10 mouse cellular contexts compared by ENCODE assay signal in the genomic region with DNA sequence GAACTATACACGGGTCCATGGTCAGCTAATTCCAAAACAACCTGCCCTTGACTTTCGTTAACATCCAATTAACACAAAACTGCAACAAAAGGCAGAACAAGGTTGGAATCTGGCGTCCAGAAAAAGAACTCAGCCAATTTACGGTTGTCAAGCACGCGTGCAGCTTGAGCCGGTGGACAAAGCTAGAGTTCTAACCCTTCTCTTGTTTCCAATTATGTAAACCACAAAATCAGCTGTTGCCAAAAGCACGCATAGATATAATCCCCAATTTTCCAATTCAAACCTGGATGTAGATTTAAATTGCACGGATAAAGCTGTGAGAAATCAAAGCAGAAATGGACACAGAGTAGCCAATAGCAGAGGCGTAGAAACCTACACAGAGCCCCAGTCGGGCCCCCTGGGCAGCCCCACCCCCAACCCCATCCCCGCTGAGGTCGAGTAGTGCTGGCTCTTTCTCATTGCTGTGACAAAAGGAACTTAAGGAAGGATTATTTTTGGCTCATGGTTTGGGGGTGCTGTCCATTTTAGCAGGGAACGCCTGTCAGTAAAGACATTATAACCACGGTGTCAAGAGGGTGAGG.
A peak's percentile ranks its signal among the peaks of the same experiment; 100 is the strongest.
DNase-seq lines count a peak whose midpoint lies in the region; ATAC-seq and TF ChIP-seq lines count a peak whose summit lies in the region.
"Had no signal": no experiment of that assay in that cellular context is flagged by ENCODE, and none has a peak within 500 bp of the region (broad histone marks: within the 10 kb centered on the region; RNA-seq: fewer than 3 reads in every experiment).

No protein-coding gene starts in this region.

- TF ChIP-seq EP300 in liver, postnatal 0 days (IDR thresholded peaks at IDR 0.05; ENCODE audit: low read depth), result no peak

- no peak for TF ChIP-seq CTCF in liver, postnatal 0 days (IDR thresholded peaks at IDR 0.05; ENCODE audit: low read depth)

- H3K27ac ChIP-seq in liver, embryonic 12.5 days, result no peak overlapping the region
- no peak overlapping the region for H3K27ac ChIP-seq in liver, postnatal 0 days (ENCODE audit: low read depth)
- 0 out of 2 replicates have a peak overlapping the region, but pooled peaks have one; percentile 11 for H3K27ac ChIP-seq in embryonic facial prominence, embryonic 12.5 days
- no peak overlapping the region for H3K27ac ChIP-seq in forebrain, embryonic 14.5 days (ENCODE audit: low read depth, low read length)
- H3K27ac ChIP-seq in stomach, embryonic 14.5 days (ENCODE audit: low read length), result no peak overlapping the region

- H3K9me3 ChIP-seq in liver, embryonic 12.5 days (replicated peaks), result no peaks in the 10 kb centered on the region
- H3K9me3 ChIP-seq in liver, postnatal 0 days (ENCODE audit: low read length), result peaks cover 3% of the 10 kb centered on the region; the same call in 1 of the 2 replicates
- H3K9me3 ChIP-seq in embryonic facial prominence, embryonic 12.5 days, result peaks cover 6% of the 10 kb centered on the region
- H3K9me3 ChIP-seq in forebrain, embryonic 14.5 days (replicated peaks; ENCODE audit: control insufficient read depth, low read length), result peaks cover 5% of the 10 kb centered on the region; the same call in 1 of the 2 replicates
- H3K9me3 ChIP-seq in stomach, embryonic 14.5 days (ENCODE audit: control insufficient read depth, low read depth, low read length), result peaks cover 4% of the 10 kb centered on the region; the same call in 1 of the 2 replicates

- H3K36me3 ChIP-seq in liver, embryonic 12.5 days, result no peaks in the 10 kb centered on the region
- no peaks in the 10 kb centered on the region for H3K36me3 ChIP-seq in liver, postnatal 0 days (replicated peaks; ENCODE audit: insufficient read depth, low read length)
- no peaks in the 10 kb centered on the region for H3K36me3 ChIP-seq in embryonic facial prominence, embryonic 12.5 days
- H3K36me3 ChIP-seq in forebrain, embryonic 14.5 days (ENCODE audit: control insufficient read depth, insufficient read depth, low read length), result no peaks in the 10 kb centered on the region
- H3K36me3 ChIP-seq in stomach, embryonic 14.5 days (ENCODE audit: control insufficient read depth, insufficient read depth, low read length), result no peaks in the 10 kb centered on the region

- H3K27me3 ChIP-seq in liver, embryonic 12.5 days (replicated peaks), result peaks cover 20% of the 10 kb centered on the region; the same call in 1 of the 2 replicates
- no peaks in the 10 kb centered on the region for H3K27me3 ChIP-seq in liver, postnatal 0 days (ENCODE audit: insufficient read depth, low read length)
- H3K27me3 ChIP-seq in embryonic facial prominence, embryonic 12.5 days, result no peaks in the 10 kb centered on the region
- H3K27me3 ChIP-seq in forebrain, embryonic 14.5 days (replicated peaks; ENCODE audit: control insufficient read depth, insufficient read depth, low read length), result no peaks in the 10 kb centered on the region
- no peaks in the 10 kb centered on the region for H3K27me3 ChIP-seq in stomach, embryonic 14.5 days (ENCODE audit: control insufficient read depth, insufficient read depth, low read length)

- no peak overlapping the region for H3K4me3 ChIP-seq in liver, embryonic 12.5 days
- no peak overlapping the region for H3K4me3 ChIP-seq in liver, postnatal 0 days (ENCODE audit: low read depth, low read length)
- no peak overlapping the region for H3K4me3 ChIP-seq in embryonic facial prominence, embryonic 12.5 days
- H3K4me3 ChIP-seq in forebrain, embryonic 14.5 days (ENCODE audit: low read depth, low read length), result no peak overlapping the region
- no peak overlapping the region for H3K4me3 ChIP-seq in stomach, embryonic 14.5 days (ENCODE audit: low read depth, low read length)
- H3K4me3 ChIP-seq: heart, adult 2 months had no signal

- H3K9ac ChIP-seq in liver, embryonic 12.5 days, result no peak overlapping the region
- H3K9ac ChIP-seq in liver, postnatal 0 days (replicated peaks), result no peak overlapping the region
- no peak overlapping the region for H3K9ac ChIP-seq in embryonic facial prominence, embryonic 12.5 days
- no peak overlapping the region for H3K9ac ChIP-seq in forebrain, embryonic 14.5 days (ENCODE audit: low read length)
- no peak overlapping the region for H3K9ac ChIP-seq in stomach, embryonic 14.5 days (replicated peaks; ENCODE audit: low read depth, low read length)

- H3K4me1 ChIP-seq in liver, embryonic 12.5 days, result peaks cover 33% of the 10 kb centered on the region
- H3K4me1 ChIP-seq in liver, postnatal 0 days (ENCODE audit: insufficient read depth), result peaks cover 3% of the 10 kb centered on the region; the same call in 1 of the 2 replicates
- peaks cover 41% of the 10 kb centered on the region for H3K4me1 ChIP-seq in embryonic facial prominence, embryonic 12.5 days
- peaks cover 20% of the 10 kb centered on the region for H3K4me1 ChIP-seq in forebrain, embryonic 14.5 days (ENCODE audit: control insufficient read depth, insufficient read depth, low read length)
- peaks cover 14% of the 10 kb centered on the region; the same call in 1 of the 2 replicates for H3K4me1 ChIP-seq in stomach, embryonic 14.5 days (ENCODE audit: control insufficient read depth, insufficient read depth, low read length)

- 0 out of 2 replicates have a peak overlapping the region, but pooled peaks have one; percentile 6 for H3K4me2 ChIP-seq in liver, embryonic 12.5 days
- no peak overlapping the region for H3K4me2 ChIP-seq in liver, postnatal 0 days (ENCODE audit: low read depth, low read length)
- peak overlapping the region; percentile 2 for H3K4me2 ChIP-seq in embryonic facial prominence, embryonic 12.5 days (replicated peaks)
- H3K4me2 ChIP-seq in forebrain, embryonic 14.5 days (ENCODE audit: low read length), result peak overlapping the region; percentile 29
- peak overlapping the region; percentile 8 for H3K4me2 ChIP-seq in stomach, embryonic 14.5 days (replicated peaks; ENCODE audit: low read depth, low read length)

- DNase-seq in liver, postnatal 0 days, result no peak
- DNase-seq in forebrain, embryonic 14.5 days (ENCODE audit: low spot score), result peak; percentile 37
- DNase-seq in adrenal gland, adult (ENCODE audit: inconsistent age in 2 of 2, low spot score in 1 of 2), result no peak
- DNase-seq: cerebellum, postnatal 10 days; heart, adult 2 months; kidney, adult 11 months had no signal

- WGBS in liver, embryonic 12.5 days (ENCODE audit: insufficient replicate concordance), result 42% methylated on average over 15 of the region's 15 CpGs
- WGBS in liver, postnatal 0 days (ENCODE audit: insufficient replicate concordance), result 51% methylated on average over 15 of the region's 15 CpGs
- 38% methylated on average over 15 of the region's 15 CpGs for whole genome bisulfite sequencing in embryonic facial prominence, embryonic 12.5 days
- 14% methylated on average over 15 of the region's 15 CpGs for WGBS in forebrain, embryonic 14.5 days
- 51% methylated on average over 15 of the region's 15 CpGs for WGBS in stomach, embryonic 14.5 days

- ATAC-seq in liver, embryonic 12.5 days, result no peak
- ATAC-seq in liver, postnatal 0 days, result no peak
- ATAC-seq in embryonic facial prominence, embryonic 12.5 days (ENCODE audit: insufficient number of reproducible peaks, insufficient read depth, low FRiP score, low TSS enrichment), result no peak
- no peak for ATAC-seq in forebrain, embryonic 14.5 days
- no peak for ATAC-seq in stomach, embryonic 14.5 days (ENCODE audit: insufficient number of reproducible peaks, insufficient read depth, low FRiP score, low read depth)
- ATAC-seq in inflammation-experienced regulatory T-cells, adult 6 months, result no peak
